Mouse (Mus musculus) liver, embryonic 12.5 days (tissue): ENCODE results near the gene Rcc1. TPM values are rescaled to one million over a fixed set of nuclear protein-coding genes. Genes with fewer than 3 reads are reported as not detected.

Experiments used
- ATAC-seq: fragments of 200-750 bp; cut with Nextera tagmentation; 2 replicates; pipeline ENCODE4 v1.8.0; 2017; ENCODE audit warnings: moderate number of reproducible peaks, mild to moderate bottlenecking, moderate library complexity
- H3K27ac ChIP-seq: fragments of 300-500 bp; sonication (generic); 2 replicates; pipeline ENCODE4 v1.5.1; 2016; ENCODE audit warnings: mild to moderate bottlenecking
- H3K27me3 ChIP-seq: fragments of 300-500 bp; sonication (generic); replicated peaks from 2 replicates; pipeline ENCODE4 v1.6.1; 2016; ENCODE audit warnings: mild to moderate bottlenecking, moderate library complexity
- H3K36me3 ChIP-seq: fragments of 300-500 bp; sonication (generic); 2 replicates; pipeline ENCODE4 v1.6.1; 2016; ENCODE audit warnings: mild to moderate bottlenecking, moderate library complexity
- H3K4me1 ChIP-seq: fragments of 300-500 bp; sonication (generic); 2 replicates; pipeline ENCODE4 v1.6.1; 2016
- H3K4me2 ChIP-seq: fragments of 300-500 bp; sonication (generic); 2 replicates; pipeline ENCODE4 v1.6.1; 2016; ENCODE audit warnings: mild to moderate bottlenecking, moderate library complexity
- H3K4me3 ChIP-seq: fragments of 300-500 bp; sonication (generic); 2 replicates; pipeline ENCODE4 v1.5.1; 2016; ENCODE audit warnings: mild to moderate bottlenecking, moderate library complexity
- H3K9ac ChIP-seq: fragments of 300-500 bp; sonication (generic); 2 replicates; pipeline ENCODE4 v1.6.1; 2016; ENCODE audit warnings: mild to moderate bottlenecking, moderate library complexity
- H3K9me3 ChIP-seq: fragments of 300-500 bp; sonication (generic); replicated peaks from 2 replicates; pipeline ENCODE4 v1.6.1; 2016; ENCODE audit warnings: mild to moderate bottlenecking, moderate library complexity
- WGBS: fragments of 180-500 bp; shearing (Covaris S2); methylation state at CpG from one replicate; pipeline ENCODE4 v1.1.7; 2016; ENCODE audit not compliant: insufficient replicate concordance; 5-methylcytosine and 5-hydroxymethylcytosine counted together
- polyA plus RNA-seq: library from polyadenylated mRNA; unstranded; fragments of >200 nt; fragmentation: Nextera tagmentation; extraction: Ambion mirVana; gene quantifications from 2 replicates; pipeline ENCODE4 v1.2.1, GENCODE M21; 2016

The Rcc1 gene
- polyA plus RNA-seq, 1 experiment from 2014 or later, result 102 TPM

DNA sequence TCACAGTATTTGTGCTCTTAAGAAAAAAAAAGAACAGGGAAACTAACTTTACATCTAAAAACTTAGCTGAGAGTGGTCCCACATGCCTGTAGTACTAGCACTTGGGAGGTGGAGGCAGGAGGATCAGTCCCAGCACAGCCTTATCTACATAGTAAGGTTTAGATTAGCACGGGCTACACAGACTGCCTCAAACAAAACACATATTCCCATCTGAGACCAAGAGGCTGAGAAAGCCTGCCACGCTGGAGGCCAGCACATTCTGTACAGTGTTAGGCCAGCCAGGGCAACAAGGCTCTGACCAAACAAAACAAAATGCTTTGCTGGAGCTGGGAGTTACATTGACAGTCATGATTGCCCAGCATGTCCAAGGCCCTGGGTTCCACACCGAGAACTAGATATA is 30.1 kb upstream of the Rcc1 start:
- Histone ChIP-seq H3K27me3 (no peaks in the 10 kb centered on the region), H3K9me3 (no peaks in the 10 kb centered on the region), H3K9ac (no peak overlapping the region), H3K36me3 (peaks cover 65% of the 10 kb centered on the region), H3K4me2 (no peak overlapping the region), H3K4me3 (no peak overlapping the region), H3K4me1 (peaks cover 38% of the 10 kb centered on the region), H3K27ac (peak overlapping the region; percentile 11; the same call in 1 of the 2 replicates)
- WGBS, result 50% methylated on average over 3 of the region's 3 CpGs
- ATAC-seq, result no peak

DNA sequence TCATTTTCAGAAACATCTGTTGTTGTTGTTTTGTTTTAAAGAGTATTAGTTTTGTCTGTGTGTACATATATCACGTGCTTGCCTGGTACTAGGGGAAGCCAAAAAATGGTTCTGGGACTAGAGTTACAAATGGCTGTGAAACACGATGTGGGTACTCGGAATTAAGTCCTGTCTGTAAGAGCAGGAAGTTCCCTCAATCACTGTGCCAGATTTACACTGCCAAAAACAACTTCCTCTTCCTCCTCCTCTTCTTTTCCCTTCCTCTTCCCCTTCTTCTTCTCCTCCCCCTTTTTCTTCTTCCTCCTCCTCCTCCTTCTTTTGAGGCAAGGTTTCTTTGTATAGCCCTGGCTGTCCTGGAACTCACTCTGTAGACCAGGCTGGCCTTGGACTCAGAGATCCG is 28.9 kb upstream of the Rcc1 start:
- H3K9ac ChIP-seq, result no peak overlapping the region
- no peak overlapping the region for H3K4me3 ChIP-seq
- no peak overlapping the region for H3K4me2 ChIP-seq
- H3K9me3 ChIP-seq, result no peaks in the 10 kb centered on the region
- no peak overlapping the region for H3K27ac ChIP-seq
- peaks cover 77% of the 10 kb centered on the region for H3K36me3 ChIP-seq
- ATAC-seq, result no peak
- H3K4me1 ChIP-seq, result peaks cover 28% of the 10 kb centered on the region
- no peaks in the 10 kb centered on the region for H3K27me3 ChIP-seq
- 71% methylated on average over 4 of the region's 4 CpGs for WGBS

DNA sequence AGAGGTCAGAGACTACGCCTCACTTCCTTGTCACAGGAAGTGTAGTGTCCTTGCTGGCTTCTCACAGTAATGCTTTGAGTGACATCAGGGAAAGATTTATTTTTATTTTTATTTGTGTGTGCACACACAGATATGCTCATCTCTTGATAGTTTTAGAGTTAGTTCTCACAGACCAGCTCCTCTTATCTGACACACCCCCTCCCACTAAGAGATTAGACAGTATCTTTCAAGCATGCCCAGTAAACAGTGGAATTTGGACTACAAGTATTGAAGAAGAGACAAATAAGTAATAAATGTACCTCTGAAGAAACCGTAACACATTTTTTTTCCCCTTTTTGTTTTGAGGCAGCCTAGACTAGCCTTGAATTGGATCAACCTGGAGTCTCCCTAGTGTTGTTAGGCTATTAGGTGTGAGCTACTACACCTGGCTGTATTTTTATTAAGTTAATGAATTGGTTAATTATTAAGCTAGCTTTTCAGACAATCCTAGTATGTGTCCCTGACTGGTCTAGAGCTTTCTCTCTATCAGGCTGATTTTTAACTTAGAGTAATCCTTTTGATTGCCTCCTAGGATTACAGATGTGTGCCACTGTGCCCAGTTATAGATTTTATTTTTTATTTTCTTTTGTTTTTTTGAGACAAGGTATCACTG is 27.7 kb upstream of the Rcc1 start:
- Histone ChIP-seq H3K4me3 (no peak overlapping the region), H3K9me3 (no peaks in the 10 kb centered on the region), H3K27ac (no peak overlapping the region), H3K27me3 (no peaks in the 10 kb centered on the region), H3K36me3 (peaks cover 77% of the 10 kb centered on the region), H3K4me1 (peaks cover 21% of the 10 kb centered on the region), H3K4me2 (no peak overlapping the region), H3K9ac (no peak overlapping the region)
- 81% methylated on average over 2 of the region's 2 CpGs for WGBS
- ATAC-seq, result no peak

DNA sequence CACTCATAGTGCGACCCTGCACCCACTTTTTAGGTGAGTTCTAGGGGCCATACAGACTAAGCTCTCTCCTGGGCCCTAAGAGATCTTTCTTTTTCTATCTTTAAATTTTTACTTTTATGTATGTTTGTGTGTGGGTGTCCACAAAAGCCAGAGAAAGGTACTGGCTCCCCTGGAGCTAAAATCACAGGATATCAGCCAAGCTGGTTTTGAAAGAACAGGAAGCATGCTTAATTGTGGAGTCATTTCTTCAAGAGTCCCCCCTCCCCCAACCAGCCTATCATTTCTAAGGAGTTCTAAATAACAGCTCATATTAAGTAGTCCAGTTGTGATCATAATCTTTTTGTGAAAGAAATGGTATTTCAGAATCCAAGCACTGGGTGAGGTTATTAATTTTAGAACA is 20.4 kb upstream of the Rcc1 start:
- H3K27ac ChIP-seq, result no peak overlapping the region
- H3K4me2 ChIP-seq, result no peak overlapping the region
- peaks cover 95% of the 10 kb centered on the region for H3K36me3 ChIP-seq
- WGBS, result 76% methylated on average over 1 of the region's 1 CpGs
- no peak for ATAC-seq
- 0 out of 2 replicates have a peak, but pooled peaks cover 5% of the 10 kb centered on the region for H3K4me1 ChIP-seq
- no peak overlapping the region for H3K4me3 ChIP-seq
- H3K9me3 ChIP-seq, result no peaks in the 10 kb centered on the region
- H3K27me3 ChIP-seq, result no peaks in the 10 kb centered on the region
- H3K9ac ChIP-seq, result no peak overlapping the region

DNA sequence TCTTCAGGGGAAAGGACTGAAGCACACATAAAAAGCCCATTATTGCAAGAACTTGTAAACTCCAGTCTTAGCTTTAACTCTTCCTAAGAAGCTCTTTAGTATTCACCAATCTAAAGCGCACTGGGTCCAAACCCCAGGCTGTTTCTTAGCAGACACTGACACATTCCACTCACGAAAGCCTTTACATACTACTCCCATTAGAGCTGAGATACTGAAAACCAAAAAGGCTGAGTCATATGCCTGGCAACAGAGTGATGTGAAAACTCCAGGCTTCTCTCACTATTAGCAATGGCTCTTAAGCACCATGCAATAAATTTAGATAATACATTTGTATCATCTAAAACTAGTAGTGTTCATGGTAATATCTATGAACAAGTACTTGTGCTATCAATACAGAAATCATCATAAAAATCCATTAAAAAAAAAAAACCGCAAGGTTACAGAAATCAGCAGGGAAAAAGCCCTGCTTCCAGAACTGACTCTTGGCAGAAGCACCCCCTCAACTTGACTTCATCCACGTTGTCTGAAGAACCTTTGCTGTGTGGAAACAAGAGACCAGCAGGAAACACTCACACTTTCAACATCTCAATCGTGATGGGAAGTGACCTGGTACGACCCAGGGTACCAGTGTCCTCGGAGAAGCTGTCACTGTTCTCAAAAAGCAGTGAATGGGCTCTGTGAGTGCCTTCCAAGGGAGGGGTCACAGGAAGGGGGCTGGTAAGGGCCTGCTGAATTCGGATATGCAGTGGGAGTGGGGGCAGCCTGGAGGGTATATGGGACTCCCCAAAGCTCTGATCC is 16.7 kb upstream of the Rcc1 start:
- ATAC-seq, result no peak
- Histone ChIP-seq H3K9me3 (no peaks in the 10 kb centered on the region), H3K4me3 (no peak overlapping the region), H3K4me2 (no peak overlapping the region), H3K9ac (no peak overlapping the region), H3K27me3 (no peaks in the 10 kb centered on the region), H3K27ac (no peak overlapping the region), H3K4me1 (no peaks in the 10 kb centered on the region), H3K36me3 (peaks cover 97% of the 10 kb centered on the region)
- WGBS, result 81% methylated on average over 8 of the region's 8 CpGs

DNA sequence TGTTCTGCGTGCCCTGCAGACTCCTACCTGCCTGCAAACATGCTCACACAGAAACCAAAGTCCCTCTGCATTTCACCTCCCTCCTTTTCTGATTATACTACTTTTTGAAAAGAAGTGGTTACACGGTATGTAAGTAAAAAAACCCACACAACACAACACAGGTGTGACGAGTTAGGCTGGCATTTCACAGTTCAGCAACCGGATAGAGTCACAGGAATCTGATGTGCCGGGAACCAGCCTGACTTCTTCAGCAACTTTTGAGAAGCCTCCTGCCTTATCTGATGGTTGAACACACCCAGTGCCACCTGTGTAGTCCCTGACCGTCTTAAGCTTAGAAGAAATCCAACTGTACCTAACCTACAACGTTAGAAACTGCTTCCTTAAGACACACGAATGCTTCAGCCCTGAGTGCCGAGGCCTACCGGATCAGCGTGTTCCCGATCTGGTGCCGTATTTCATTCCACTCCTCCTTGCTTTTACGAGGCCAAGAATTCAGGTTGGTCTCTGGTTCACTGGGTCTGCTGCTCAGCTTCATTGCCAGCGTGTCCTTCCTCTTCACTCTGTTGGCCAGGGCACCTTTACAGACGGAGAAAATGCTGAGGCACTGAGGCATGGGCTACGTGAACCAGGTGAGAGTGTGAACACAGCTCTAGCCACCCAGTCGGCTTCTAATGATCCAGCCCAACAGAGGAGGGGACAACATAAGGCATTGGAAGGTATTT is 14.2 kb upstream of the Rcc1 start:
- H3K4me1 ChIP-seq, result no peaks in the 10 kb centered on the region
- 87% methylated on average over 18 of the region's 18 CpGs for WGBS
- H3K36me3 ChIP-seq, result peaks cover 99% of the 10 kb centered on the region
- no peaks in the 10 kb centered on the region for H3K9me3 ChIP-seq
- no peak overlapping the region for H3K4me3 ChIP-seq
- H3K9ac ChIP-seq, result no peak overlapping the region
- H3K4me2 ChIP-seq, result no peak overlapping the region
- no peak for ATAC-seq
- no peak overlapping the region for H3K27ac ChIP-seq
- no peaks in the 10 kb centered on the region for H3K27me3 ChIP-seq

DNA sequence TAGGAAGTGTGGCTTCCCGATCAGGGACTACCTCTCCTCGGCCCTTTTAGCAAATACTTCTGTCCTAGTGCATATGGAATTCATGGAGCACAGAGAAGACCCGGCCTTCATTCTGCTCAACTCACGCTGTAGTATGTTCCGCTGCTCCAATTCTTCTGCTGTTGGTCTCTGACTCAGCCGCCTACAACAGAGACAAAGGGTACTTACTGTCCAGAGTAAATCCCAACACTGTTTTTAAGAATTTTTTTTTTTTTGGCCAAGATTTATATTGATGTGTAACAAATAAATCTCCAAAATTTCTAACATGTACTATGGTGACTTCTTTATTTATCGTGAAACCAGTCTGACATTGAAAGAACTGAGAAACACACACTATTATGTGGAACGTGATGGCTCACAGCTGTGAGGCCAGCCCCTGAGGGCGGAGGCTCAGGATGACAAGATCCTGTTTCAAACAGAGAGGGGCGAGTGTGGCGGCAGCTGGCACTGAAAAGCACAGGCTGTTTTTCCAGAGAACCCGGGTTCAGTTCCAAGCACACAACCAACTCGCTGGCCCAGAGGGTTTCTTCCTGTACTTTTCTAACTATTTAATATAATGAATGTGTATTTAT is 12.2 kb upstream of the Rcc1 start:
- Histone ChIP-seq H3K9ac (no peak overlapping the region), H3K4me1 (no peaks in the 10 kb centered on the region), H3K9me3 (no peaks in the 10 kb centered on the region), H3K27ac (no peak overlapping the region), H3K4me3 (no peak overlapping the region), H3K27me3 (no peaks in the 10 kb centered on the region), H3K4me2 (no peak overlapping the region), H3K36me3 (peaks cover 96% of the 10 kb centered on the region)
- WGBS, result 85% methylated on average over 13 of the region's 13 CpGs
- no peak for ATAC-seq

DNA sequence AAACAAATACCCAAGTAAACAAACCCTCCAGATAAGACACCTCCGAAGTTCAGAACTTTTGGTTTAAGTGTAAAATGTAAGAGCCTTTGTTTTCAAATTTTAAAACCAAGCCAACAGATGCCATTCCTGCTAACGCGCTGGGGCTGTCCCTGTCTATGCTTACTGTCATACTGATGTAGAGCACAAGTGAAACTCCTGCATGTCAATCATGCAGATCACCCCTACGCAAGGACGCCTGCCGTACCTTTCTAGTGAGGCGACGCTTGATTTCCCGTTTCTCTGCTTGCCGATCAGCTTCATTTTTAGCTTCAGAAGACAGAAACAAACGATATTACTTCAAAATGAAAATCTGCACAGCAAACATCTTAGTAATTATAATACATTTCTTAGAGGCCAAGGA is 10.1 kb upstream of the Rcc1 start:
- Histone ChIP-seq H3K9me3 (no peaks in the 10 kb centered on the region), H3K36me3 (peaks cover 96% of the 10 kb centered on the region), H3K4me1 (no peaks in the 10 kb centered on the region), H3K4me3 (no peak overlapping the region), H3K4me2 (no peak overlapping the region), H3K27me3 (no peaks in the 10 kb centered on the region), H3K9ac (no peak overlapping the region), H3K27ac (no peak overlapping the region)
- ATAC-seq, result no peak
- WGBS, result 92% methylated on average over 11 of the region's 11 CpGs

DNA sequence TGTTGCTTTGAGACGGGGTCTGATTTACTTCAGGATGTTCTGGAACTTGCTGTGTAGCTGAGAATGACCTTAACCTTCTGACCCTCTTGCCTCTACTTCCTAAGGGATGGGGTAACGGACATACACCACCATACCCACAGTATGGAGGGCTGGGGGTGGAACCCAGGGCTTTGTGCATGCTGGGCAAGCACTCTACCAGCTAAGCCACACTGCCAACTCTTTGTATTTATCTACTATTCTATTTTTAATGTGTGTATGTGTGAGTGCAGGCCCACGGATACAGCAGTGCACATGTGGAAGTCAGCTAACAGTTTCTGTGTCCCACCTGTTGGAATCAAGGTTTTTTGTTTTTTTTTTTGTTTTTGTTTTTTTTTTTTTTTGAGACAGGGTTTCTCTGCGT is 6.1 kb upstream of the Rcc1 start:
- H3K27me3 ChIP-seq, result no peaks in the 10 kb centered on the region
- H3K4me2 ChIP-seq, result no peak overlapping the region
- no peak overlapping the region for H3K27ac ChIP-seq
- peaks cover 79% of the 10 kb centered on the region for H3K36me3 ChIP-seq
- H3K4me1 ChIP-seq, result peaks cover 26% of the 10 kb centered on the region
- no peak overlapping the region for H3K4me3 ChIP-seq
- ATAC-seq, result no peak
- 87% methylated on average over 4 of the region's 4 CpGs for WGBS
- H3K9ac ChIP-seq, result no peak overlapping the region
- H3K9me3 ChIP-seq, result no peaks in the 10 kb centered on the region

DNA sequence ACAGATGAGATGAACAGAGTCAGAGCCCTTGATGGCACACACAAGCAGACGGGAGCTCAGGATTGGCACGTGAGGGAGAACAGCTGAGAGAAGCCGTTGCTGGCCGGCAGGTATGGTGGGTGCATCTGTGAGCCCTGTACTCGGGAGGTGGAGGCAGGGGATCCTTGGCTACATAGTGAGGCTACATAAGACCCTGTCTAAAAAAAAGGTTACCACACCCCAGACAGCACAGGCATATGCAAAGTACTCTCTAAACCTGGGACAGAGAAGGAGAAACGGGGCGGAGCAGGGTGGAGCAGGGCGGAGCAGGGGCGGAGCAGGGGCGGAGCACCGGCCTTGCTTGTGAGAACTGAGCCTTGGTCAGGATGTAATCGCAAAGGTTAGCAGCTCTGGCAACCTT is 2.8 kb upstream of the Rcc1 start:
- WGBS, result 27% methylated on average over 12 of the region's 12 CpGs
- Histone ChIP-seq H3K27ac (peak overlapping the region; percentile 77), H3K9ac (peak overlapping the region; percentile 53), H3K4me3 (peak overlapping the region; percentile 19), H3K4me1 (peaks cover 47% of the 10 kb centered on the region), H3K27me3 (no peaks in the 10 kb centered on the region), H3K4me2 (peak overlapping the region; percentile 59), H3K36me3 (peaks cover 65% of the 10 kb centered on the region), H3K9me3 (no peaks in the 10 kb centered on the region)
- ATAC-seq, result peak; percentile 88

DNA sequence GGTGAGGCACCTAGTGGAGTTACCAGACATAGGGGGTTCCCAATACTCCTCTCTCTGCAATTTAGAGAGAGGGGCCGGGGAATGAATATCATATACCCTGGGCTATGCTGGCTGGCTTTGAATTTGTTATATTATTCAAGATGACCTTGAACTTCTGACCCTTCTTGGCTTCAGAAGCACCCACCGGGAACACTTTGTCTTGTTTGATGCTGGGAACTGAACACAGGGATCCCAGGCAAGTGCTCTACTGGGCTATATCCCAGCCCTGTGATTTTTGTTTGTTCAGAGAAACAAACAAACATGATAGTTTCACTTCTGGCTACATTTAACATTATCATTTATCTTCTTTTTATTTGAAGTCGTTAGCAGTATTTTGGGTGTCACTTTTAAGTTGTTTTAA is 2.0 kb upstream of the Rcc1 start:
- Histone ChIP-seq H3K27ac (peak overlapping the region; percentile 77), H3K4me2 (no peak overlapping the region), H3K9ac (no peak overlapping the region), H3K36me3 (peaks cover 65% of the 10 kb centered on the region), H3K4me1 (peaks cover 55% of the 10 kb centered on the region), H3K9me3 (no peaks in the 10 kb centered on the region), H3K4me3 (no peak overlapping the region), H3K27me3 (no peaks in the 10 kb centered on the region)
- WGBS, result 80% methylated on average over 3 of the region's 3 CpGs
- ATAC-seq, result no peak

DNA sequence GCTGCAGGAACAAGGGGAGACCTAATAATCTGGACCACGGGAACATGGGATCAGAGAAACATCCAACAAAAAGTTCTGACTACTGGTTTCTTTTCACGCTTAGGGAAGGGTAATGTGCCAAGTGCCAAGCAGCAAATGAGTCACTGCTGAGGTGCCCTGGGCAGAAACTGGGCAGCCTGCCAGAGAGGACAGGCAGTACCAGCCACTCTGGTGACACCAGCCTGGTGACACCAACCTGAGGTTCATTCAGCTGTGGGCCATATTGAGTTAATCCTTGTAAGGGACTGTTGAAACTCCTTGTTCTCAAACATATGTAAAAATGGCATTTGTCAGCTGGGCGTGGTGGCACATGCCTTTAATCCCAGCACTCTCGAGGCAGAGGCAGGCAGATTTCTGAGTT is 1.2 kb upstream of the Rcc1 start:
- ATAC-seq, result no peak
- H3K4me3 ChIP-seq, result no peak overlapping the region
- H3K27ac ChIP-seq, result peak overlapping the region; percentile 97
- WGBS, result 76% methylated on average over 4 of the region's 4 CpGs
- peaks cover 64% of the 10 kb centered on the region for H3K36me3 ChIP-seq
- H3K4me1 ChIP-seq, result peaks cover 56% of the 10 kb centered on the region
- peak overlapping the region; percentile 82; the same call in 1 of the 2 replicates for H3K4me2 ChIP-seq
- H3K9me3 ChIP-seq, result no peaks in the 10 kb centered on the region
- H3K27me3 ChIP-seq, result no peaks in the 10 kb centered on the region
- H3K9ac ChIP-seq, result no peak overlapping the region
